Mouse (Mus musculus) small intestine, adult 2 months (tissue): Measurements from ENCODE around the gene Itsn1.

Experiments
- CTCF ChIP-seq: fragments of 200-500 bp; IDR thresholded peaks from 2 replicates; pipeline ENCODE4 v1.5.1; 2012; ENCODE audit warnings: low read depth, mild to moderate bottlenecking, control low read depth, inconsistent platforms, low read length, moderate library complexity, mixed read lengths; ENCODE audit not compliant: insufficient replicate concordance, insufficient read length; ENCODE audit errors: extremely low read depth
- POLR2A ChIP-seq: fragments of 200-500 bp; IDR thresholded peaks from 2 replicates; pipeline ENCODE4 v1.6.1; 2012; ENCODE audit warnings: low read depth, mild to moderate bottlenecking, control low read depth, inconsistent platforms, low read length, moderate library complexity

DNA sequence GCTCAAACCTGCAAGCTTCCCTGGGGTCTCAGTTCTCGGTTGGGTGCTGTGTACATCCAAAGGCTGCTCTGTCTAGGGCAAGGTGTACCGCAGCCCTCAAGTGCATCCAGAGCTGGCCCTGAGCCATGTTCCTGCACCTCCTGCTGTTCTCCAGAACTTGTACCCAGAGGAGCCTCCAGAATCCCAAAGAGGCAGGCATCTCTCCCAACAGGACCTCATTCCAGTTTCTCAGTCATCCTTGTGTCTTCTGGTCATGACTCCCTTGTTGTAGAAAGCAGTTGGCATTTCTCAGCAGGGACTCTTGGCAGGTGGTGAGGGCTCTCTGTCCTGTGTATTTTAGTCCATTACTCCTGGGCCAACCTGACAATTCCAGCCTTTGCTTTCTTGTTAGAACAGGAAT lies 154.6 kb downstream of the Itsn1 start:
- TF ChIP-seq POLR2A (no peak), CTCF (no peak)
